Mouse (Mus musculus) forebrain, embryonic 10.5 days (tissue): ENCODE results near the gene Pigt. TPM values are rescaled to one million over a fixed set of nuclear protein-coding genes. Genes with fewer than 3 reads are reported as not detected.

Experiments used
- DNase-seq: peaks from one replicate; pipeline ENCODE4 v3.0.0-alpha.2; 2017; ENCODE audit warnings: low spot score; ENCODE audit errors: extremely low spot score
- H3K27ac ChIP-seq: fragments of 300-500 bp; sonication (generic); 2 replicates; pipeline ENCODE4 v1.5.1; 2016; ENCODE audit warnings: mild to moderate bottlenecking
- H3K27me3 ChIP-seq: fragments of 300-500 bp; sonication (generic); 2 replicates; pipeline ENCODE4 v1.6.1; 2016; ENCODE audit warnings: mild to moderate bottlenecking; ENCODE audit not compliant: poor library complexity, severe bottlenecking
- H3K36me3 ChIP-seq: fragments of 300-500 bp; sonication (generic); replicated peaks from 2 replicates; pipeline ENCODE4 v1.6.1; 2016; ENCODE audit warnings: mild to moderate bottlenecking, moderate library complexity
- H3K4me1 ChIP-seq: fragments of 300-500 bp; sonication (generic); 2 replicates; pipeline ENCODE4 v1.6.1; 2016
- H3K4me3 ChIP-seq: fragments of 300-500 bp; sonication (generic); 2 replicates; pipeline ENCODE4 v1.5.1; 2016; ENCODE audit warnings: mild to moderate bottlenecking, moderate library complexity
- H3K9me3 ChIP-seq: fragments of 300-500 bp; sonication (generic); 2 replicates; pipeline ENCODE4 v1.6.1; 2016; ENCODE audit warnings: mild to moderate bottlenecking, moderate library complexity
- WGBS: fragments of 180-500 bp; shearing (Covaris S2); methylation state at CpG from one replicate; pipeline ENCODE4 v1.1.7; 2016; 5-methylcytosine and 5-hydroxymethylcytosine counted together
- polyA plus RNA-seq: library from polyadenylated mRNA; unstranded; fragments of >200 nt; fragmentation: Nextera tagmentation; extraction: Ambion mirVana; gene quantifications from 2 replicates; pipeline ENCODE4 v1.2.1, GENCODE M21; 2016

The Pigt gene
- polyA plus RNA-seq, 1 experiment from 2014 or later: 42.0 TPM

DNA sequence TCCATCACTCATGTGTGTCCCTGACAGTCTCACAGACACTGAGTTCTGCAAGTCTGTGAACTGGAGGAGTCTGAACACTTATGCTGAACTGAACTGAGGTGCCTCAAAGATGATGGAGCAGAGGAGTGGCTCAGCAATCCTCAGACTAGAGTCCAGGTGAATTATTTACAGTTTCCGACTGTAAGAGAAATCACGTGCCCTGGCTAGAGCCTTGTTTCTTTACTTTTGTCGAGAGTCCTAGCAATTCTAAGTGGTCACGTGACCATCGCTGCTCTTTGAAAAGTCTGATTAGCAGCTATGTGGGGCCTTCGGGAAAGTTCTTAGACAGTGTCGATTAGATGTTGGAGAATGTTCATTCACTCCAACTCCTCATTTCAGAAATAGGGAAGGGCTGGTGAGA is 39.4 kb upstream of the Pigt start:
- Histone ChIP-seq H3K27ac (peak overlapping the region; percentile 81), H3K27me3 (peaks cover 3% of the 10 kb centered on the region; the same call in 1 of the 2 replicates)

DNA sequence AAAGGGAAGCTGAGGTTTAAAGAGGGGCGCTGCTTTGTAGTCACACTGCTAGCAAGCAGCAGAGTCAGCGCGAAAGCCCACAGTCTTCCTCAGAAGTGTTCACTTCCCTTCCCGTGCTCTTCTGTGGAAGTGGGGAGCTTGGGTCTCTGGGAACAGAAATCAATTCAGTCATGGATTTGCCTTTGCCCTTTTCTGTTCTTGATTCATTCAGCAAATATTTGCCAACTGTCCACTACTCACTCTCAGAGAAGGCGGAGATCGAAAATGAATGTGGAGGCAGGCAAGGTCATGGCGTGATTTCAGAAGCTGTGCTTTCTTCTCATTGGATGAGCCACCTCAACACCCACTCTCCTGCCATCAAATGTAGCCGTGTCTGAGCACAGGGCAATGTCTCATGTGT is 38.8 kb upstream of the Pigt start:
- H3K4me1 ChIP-seq: peaks cover 43% of the 10 kb centered on the region
- peaks cover 3% of the 10 kb centered on the region; the same call in 1 of the 2 replicates for H3K27me3 ChIP-seq
- H3K9me3 ChIP-seq: no peaks in the 10 kb centered on the region
- H3K4me3 ChIP-seq: no peak overlapping the region
- no peak overlapping the region for H3K27ac ChIP-seq
- H3K36me3 ChIP-seq: peaks cover 7% of the 10 kb centered on the region
- 89% methylated on average over 8 of the region's 8 CpGs for whole genome bisulfite sequencing
- DNase-seq: no peak

More for the DNA sequence above, 39.4 kb upstream of the Pigt start:
- H3K36me3 ChIP-seq: peaks cover under 1% of the 10 kb centered on the region
- WGBS: 76% methylated on average over 7 of the region's 7 CpGs
- H3K4me3 ChIP-seq: no peak overlapping the region
- no peak for DNase-seq
- H3K9me3 ChIP-seq: no peaks in the 10 kb centered on the region
- H3K4me1 ChIP-seq: peaks cover 39% of the 10 kb centered on the region

DNA sequence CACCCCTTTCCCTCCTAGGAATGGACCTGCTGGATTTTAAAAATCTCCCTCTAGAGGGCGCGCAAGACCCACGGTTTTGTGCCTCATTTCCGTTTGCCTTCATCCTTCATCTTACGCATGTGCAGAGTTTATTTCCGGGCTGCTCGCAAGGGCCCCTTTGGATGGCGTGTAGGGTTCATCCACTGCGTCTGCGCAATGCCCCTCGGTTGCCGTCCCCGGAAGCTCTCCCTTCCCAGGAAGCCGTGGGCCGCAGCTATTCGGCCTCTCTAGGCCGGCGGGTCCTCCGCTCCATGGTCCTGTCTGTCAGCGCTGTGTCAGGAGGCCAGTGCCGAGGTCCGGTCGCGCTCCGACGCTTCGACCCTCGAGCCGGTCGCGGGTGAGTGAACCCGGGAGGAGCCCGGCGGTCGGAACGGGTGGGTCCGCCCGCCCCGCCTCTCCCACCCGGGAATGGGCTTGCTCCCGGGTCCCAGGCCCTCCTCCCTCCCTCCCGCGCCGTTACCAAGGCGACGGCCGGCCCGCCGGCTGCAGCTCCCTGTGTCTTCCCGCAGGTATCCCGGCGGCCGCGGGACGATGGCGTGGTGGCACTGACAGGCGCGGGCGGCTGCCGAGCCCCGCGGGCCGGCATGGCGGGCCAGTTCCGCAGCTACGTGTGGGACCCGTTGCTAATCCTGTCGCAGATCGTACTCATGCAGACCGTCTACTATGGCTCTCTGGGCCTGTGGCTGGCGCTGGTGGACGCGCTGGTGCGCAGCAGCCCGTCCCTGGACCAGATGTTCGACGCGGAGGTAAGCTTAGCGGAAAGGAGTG is 36.4 kb upstream of the Pigt start, which contains the start of gene Gm20458:
Gm20458 (plus strand) TSS at position 223 of the 807 bp plus-strand sequence.
- Histone ChIP-seq H3K27ac (peak within 1 kb of the TSS; percentile 93), H3K4me1 (peaks cover 39% of the 10 kb centered on the region), H3K36me3 (peaks cover 31% of the 10 kb centered on the region), H3K4me3 (peak within 1 kb of the TSS; percentile 90), H3K9me3 (no peaks in the 10 kb centered on the region), H3K27me3 (no peaks in the 10 kb centered on the region)
- peak; percentile 97 for DNase-seq
- WGBS: under 1% methylated on average over 73 of the region's 79 CpGs

DNA sequence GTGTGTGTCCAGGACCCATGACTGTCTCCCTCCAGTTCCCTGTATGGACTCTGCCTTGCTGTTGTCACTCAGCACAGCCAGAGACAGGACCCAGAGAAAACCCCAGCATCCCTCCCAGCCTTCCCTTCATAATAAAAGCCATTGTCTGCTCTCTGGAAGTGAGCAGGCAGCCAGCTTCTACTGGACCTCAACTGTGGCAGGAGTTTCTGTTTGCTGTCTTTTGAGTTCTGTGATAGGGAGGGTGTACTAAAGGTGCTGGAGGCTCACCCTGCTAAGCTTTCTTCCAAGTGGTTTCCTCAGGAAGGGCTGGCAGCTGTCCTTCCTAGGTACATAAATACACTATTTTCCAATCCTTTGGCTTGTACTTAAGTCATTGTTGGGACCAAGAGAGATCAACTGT is 32.2 kb upstream of the Pigt start:
- H3K4me1 ChIP-seq: peaks cover 18% of the 10 kb centered on the region
- H3K36me3 ChIP-seq: peaks cover 50% of the 10 kb centered on the region
- no peak for DNase-seq
- no peak overlapping the region for H3K27ac ChIP-seq
- H3K27me3 ChIP-seq: no peaks in the 10 kb centered on the region
- H3K4me3 ChIP-seq: no peak overlapping the region
- H3K9me3 ChIP-seq: no peaks in the 10 kb centered on the region

DNA sequence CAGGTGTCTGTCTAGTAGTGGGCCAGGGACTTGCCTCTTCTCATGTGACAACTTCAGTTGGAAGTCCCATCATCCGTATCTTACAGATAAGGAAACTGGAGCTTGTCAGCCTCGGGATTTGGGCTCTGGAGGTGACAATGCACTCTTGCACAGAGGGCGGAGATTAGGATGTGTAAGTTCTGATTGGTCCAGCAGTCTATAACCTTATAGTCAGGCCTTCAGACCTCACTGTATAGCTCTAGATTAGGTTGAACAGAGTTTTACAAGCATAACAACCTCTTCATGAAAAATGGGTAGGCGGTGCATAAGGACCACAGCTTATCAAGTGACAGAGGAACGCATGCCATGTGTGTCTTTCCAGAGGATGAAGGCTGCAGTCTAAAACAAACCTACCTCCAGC is 30.5 kb upstream of the Pigt start:
- Histone ChIP-seq H3K27ac (no peak overlapping the region), H3K27me3 (no peaks in the 10 kb centered on the region), H3K36me3 (peaks cover 53% of the 10 kb centered on the region), H3K4me3 (no peak overlapping the region), H3K4me1 (peaks cover 13% of the 10 kb centered on the region), H3K9me3 (no peaks in the 10 kb centered on the region)
- WGBS: 82% methylated on average over 5 of the region's 5 CpGs
- DNase-seq: no peak

DNA sequence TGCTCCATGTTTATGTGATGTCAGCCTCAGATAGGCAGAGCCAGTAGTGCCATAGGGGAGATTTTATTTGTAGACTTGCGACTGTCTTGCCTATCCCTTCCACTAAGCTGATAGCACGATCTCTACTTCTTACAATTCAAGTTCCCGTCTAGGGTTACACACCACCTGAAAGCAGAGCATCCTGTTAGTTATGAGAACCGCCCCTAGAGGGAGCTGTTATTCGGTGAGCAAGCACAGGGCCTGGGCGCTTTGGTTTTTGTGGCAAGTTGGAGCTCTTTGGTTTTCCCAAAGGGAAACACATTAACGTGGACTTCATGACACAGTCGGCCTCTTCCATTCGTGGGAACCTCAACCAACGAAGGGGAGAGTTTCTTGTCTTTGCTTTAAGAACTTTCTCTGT is 27.1 kb upstream of the Pigt start:
- DNase-seq: peak; percentile 38
- 29% methylated on average over 10 of the region's 10 CpGs for WGBS
- Histone ChIP-seq H3K4me1 (no peaks in the 10 kb centered on the region), H3K9me3 (no peaks in the 10 kb centered on the region), H3K36me3 (peaks cover 48% of the 10 kb centered on the region), H3K27me3 (no peaks in the 10 kb centered on the region), H3K27ac (no peak overlapping the region), H3K4me3 (no peak overlapping the region)

DNA sequence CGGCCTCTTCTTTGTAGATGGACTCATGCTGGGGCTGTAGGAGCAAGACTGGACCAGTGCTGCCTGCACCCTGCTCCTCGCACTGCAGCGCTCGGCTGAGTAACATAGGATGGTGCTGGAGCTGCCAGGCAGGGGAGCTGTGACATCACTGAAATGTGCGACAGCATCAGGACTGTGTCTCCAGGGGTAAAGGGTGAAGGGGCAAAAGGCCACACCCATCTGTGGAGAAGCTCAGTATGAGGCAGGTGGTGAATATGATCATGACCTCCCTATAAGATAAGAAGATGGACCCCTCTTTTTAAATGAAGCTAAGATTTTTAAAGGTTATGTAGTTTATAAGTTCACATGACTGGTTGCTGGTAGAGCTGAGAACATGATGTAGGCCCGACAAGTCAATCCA is 23.7 kb upstream of the Pigt start, which contains the start of gene Trp53tg5:
Trp53tg5 (minus strand) TSS at position 101 of the 400 bp plus-strand sequence.
- Histone ChIP-seq H3K36me3 (peaks cover 28% of the 10 kb centered on the region), H3K27ac (no peak within 1 kb of the TSS), H3K4me3 (no peak within 1 kb of the TSS), H3K27me3 (no peaks in the 10 kb centered on the region), H3K4me1 (no peaks in the 10 kb centered on the region), H3K9me3 (no peaks in the 10 kb centered on the region)
- 89% methylated on average over 6 of the region's 6 CpGs for WGBS
- no peak for DNase-seq

DNA sequence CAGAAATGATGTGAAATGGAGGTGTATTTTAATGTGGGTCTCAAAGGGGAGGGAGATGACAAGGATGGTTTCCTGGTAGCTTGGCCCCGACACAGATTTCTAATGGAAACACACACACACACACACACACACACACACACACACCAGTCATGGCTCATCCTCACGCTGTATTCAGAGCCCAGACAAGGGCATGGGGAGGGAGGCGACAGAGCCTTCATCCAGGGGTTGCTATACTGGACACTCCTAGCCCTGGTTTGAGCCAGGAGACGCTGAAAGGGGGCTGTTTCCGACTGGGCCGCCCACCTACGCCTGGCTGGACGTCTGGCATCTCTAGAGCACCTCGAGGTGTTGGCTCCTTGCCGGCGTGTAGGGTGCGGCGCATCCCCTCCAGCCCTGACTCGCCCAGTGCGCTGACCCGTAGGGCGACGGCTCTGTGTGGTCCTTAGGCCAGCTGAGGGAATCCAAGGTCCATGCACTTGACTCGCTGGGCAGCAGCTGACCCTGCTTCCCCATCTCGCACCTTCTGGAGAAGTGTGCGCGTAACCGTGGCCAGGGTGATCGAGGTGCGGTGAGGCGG is 11.6 kb upstream of the Pigt start, which contains the start of gene Dbndd2:
Dbndd2 (plus strand) TSS at position 426 of the 577 bp plus-strand sequence.
- WGBS: 2% methylated on average over 26 of the region's 26 CpGs
- H3K27ac ChIP-seq: peak within 1 kb of the TSS; percentile 84
- H3K27me3 ChIP-seq: peaks cover 61% of the 10 kb centered on the region

DNA sequence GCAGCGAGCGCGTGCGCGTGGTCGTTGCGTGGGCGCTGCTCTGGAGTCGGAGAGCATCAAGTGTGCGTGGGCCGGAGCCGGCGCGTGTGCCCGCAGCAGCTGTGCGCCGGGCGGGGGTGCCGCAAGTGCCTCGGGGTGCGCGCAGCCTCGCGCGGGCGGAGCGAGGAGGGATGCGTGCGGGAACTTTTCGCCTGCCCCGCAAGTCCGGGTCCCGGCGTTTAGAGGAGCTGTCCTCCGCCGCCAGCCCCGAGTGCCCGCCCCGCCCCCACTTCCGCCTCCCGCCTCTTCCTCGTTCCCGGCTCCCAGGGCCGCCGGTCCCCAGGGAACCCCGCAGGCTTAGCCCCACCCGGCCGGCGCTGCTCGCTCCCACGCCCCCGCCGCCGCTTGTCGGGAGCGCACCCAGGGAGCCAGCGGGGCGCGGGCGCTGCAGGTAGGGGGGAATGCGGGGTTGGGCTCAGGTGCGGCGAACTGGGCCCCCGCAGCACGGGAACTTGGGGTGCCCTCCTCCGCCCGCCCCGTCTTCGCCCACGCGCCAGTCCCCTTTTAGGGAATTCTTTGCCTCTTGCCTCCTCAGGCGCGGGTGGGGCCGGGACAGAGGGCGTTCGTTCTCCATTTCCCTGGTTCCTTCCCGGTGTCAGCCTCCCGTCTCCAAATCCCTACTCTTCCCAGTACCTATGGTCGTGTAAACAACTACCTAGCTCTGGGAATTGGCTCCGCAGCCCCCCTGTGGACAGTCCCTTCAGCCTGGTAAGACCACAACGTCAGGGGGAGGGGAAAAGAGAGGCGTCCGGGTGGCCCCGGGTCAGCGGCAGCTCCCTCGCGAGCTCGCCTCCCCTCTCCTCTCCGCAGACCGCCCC is 10.8 kb upstream of the Pigt start:
- Histone ChIP-seq H3K4me3 (peak overlapping the region; percentile 90), H3K36me3 (peaks cover 9% of the 10 kb centered on the region), H3K27me3 (peaks cover 61% of the 10 kb centered on the region), H3K4me1 (peaks cover 22% of the 10 kb centered on the region), H3K27ac (peak overlapping the region; percentile 84), H3K9me3 (no peaks in the 10 kb centered on the region)
- peak; percentile 44 for DNase-seq
- WGBS: under 1% methylated on average over 90 of the region's 90 CpGs

More for the DNA sequence above, 11.6 kb upstream of the Pigt start, which contains the start of gene Dbndd2:
- H3K36me3 ChIP-seq: peaks cover 7% of the 10 kb centered on the region
- H3K4me1 ChIP-seq: peaks cover 22% of the 10 kb centered on the region
- no peaks in the 10 kb centered on the region for H3K9me3 ChIP-seq
- DNase-seq: peak; percentile 27
- peak within 1 kb of the TSS; percentile 90 for H3K4me3 ChIP-seq

DNA sequence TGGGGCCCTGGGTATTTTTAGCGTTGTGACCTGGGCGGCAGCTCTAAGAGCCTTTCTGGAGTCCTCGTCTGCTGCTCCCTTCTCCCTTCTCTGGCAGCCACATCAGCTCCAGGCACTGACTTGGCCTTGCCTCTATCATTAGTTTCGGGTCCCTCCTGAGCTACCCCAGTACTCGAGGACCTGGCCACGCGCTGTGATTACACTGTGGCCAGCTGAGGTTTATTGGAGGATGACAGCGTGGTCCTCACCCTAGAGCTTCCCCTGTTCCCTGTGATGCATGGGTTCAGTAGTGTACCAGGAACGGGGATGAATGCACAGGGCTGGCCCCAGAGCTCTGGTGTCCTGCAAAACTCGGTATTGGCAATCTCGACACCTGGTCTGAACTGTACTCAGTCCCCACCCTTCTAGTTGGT is 10.2 kb upstream of the Pigt start:
- peak overlapping the region; percentile 90 for H3K4me3 ChIP-seq
- H3K36me3 ChIP-seq: peaks cover 9% of the 10 kb centered on the region
- peaks cover 61% of the 10 kb centered on the region for H3K27me3 ChIP-seq
- peak overlapping the region; percentile 84 for H3K27ac ChIP-seq
- H3K4me1 ChIP-seq: peaks cover 22% of the 10 kb centered on the region
- DNase-seq: no peak
- WGBS: 13% methylated on average over 11 of the region's 11 CpGs
- H3K9me3 ChIP-seq: no peaks in the 10 kb centered on the region

DNA sequence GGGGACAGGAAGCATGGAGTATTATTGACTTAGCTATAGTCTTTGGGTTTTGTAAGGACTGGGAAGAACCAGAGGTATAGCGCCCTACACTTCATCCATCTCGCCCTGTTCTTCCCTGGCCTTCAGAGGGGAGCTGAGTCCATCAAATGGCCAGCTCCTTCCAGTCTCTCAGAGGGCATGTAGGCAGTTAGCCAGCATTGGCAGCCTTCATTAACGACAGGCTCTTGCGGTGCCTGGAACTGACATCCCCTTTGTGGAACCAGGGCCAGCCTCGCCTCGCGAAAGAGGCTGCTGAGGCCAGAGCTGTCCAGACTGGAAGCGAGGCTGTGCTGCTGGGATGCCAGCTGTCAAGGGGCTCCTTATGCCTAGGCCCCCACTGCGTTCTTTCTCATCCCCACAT is 9.5 kb upstream of the Pigt start:
- Histone ChIP-seq H3K4me1 (peaks cover 22% of the 10 kb centered on the region), H3K27me3 (peaks cover 61% of the 10 kb centered on the region), H3K9me3 (no peaks in the 10 kb centered on the region), H3K36me3 (peaks cover 9% of the 10 kb centered on the region), H3K4me3 (no peak overlapping the region), H3K27ac (no peak overlapping the region)
- 59% methylated on average over 9 of the region's 9 CpGs for WGBS
- no peak for DNase-seq

DNA sequence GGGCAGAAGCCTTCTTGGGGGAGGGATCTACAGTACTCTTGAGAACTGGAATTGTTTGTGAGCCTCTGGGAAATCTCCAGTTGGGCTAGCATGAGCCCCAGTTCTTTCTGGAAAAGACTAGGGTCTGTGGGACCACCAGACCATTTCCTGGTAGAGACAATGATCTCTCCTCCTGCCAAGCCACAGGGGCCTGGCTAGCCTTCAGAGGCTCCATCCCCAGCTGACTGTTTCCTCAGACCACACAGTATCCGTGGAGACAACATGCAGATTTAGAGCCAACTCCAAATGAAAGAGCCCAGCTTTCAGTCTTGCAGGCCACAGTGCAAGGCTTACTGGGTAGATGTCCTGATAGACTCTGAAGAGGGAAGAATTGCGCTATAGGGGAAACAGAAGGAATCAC is 3.2 kb upstream of the Pigt start:
- DNase-seq: no peak
- peaks cover 9% of the 10 kb centered on the region for H3K36me3 ChIP-seq
- H3K4me3 ChIP-seq: no peak overlapping the region
- WGBS: 56% methylated on average over 2 of the region's 2 CpGs
- H3K4me1 ChIP-seq: peaks cover 20% of the 10 kb centered on the region
- H3K9me3 ChIP-seq: no peaks in the 10 kb centered on the region
- no peak overlapping the region for H3K27ac ChIP-seq
- peaks cover 3% of the 10 kb centered on the region; the same call in 1 of the 2 replicates for H3K27me3 ChIP-seq
